Mouse (Mus musculus) embryo, embryonic 10 days (tissue): ENCODE measurements around the gene Gm49380.
"Not testable (repeated sequence)": the region's sequence is repeated elsewhere in the genome, so short reads cannot be mapped to it uniquely, and the experiment has no call there.

Experiments
- DNase-seq: peaks from one replicate; pipeline ENCODE4 v3.0.0-alpha.2; 2015; ENCODE audit warnings: low spot score

Gene Gm49380

DNA sequence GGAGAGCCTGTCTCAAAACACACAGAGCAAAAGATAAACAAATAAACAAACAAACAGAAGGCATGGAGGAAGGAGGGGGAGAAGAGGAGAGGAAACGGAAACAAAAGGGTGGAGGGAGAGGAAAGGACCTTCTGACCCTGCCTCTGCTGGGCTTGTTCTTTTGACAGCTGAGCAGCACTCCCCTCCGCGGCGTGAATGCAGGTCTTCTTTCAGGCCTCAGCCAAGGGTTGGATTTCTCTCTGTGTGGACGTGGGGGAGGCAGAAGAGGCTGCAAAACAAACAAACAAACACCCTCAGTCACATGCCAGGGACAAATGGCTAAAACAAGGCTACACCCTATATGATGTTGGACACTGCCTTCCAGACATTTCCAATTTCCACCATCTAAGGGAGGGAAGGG is 11.7 kb upstream of the Gm49380 start:
- DNase-seq = no peak

DNA sequence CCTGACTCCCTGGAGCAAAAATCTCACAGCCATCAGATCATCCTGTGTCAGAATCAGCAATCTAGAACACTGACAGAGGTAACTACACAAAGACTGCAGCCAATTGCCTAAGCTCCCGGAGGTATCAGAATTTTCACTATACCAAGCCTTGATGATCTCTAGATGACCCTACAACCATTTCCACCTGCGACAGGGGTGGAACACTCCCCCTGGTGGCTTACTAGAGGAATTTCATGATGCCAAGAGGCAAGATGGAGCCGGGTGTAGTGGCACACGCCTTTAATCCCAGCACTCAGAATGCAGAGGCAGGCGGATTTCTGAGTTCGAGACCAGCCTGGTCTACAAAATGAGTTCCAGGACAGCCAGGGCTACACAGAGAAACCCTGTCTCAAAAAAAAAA is 11.0 kb upstream of the Gm49380 start:
- no peak for DNase-seq

DNA sequence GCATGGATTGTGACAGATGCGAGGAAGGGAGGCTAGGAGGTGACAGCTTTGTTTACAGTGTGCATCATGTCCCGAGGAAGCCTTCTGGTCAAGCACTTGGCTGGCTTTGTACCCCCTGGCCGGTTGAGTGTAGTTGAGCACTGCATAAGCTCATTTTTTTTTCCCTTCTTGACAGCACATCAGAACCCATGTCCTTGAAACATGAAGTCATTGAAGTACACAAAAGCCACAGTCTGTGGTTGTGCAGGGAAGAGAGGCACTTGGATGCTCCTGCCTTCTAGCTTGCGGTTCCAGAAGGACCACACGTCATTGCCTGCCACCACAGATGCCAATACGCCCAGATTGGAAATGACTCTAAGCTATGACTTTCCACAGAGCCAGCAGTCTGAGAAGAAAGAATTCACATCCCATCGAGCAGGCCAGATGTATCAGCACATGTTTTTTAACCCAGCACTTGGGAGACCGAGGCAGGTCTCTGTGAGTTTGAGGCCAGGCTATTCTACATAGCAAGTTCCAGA is 6.7 kb upstream of the Gm49380 start:
- no peak for DNase-seq

DNA sequence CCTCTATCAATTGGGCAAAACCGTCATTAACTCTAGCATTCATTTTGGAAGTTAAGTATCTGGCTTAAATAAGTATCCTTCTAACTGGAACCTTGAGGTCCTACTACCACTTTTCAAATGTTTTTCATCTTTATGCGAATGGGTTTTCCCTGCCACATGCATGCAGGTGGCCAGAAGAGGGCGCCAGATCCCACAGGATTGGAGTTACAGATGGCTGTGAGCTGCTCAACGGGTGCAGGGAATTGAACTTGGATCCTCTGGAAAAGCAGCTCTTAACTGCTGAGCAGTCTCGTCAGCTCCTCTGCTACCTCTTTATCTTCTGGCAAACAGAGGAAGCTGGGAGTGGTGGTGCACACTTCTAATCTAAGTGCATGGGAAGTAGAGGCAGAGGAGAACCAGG is 5.7 kb upstream of the Gm49380 start:
- DNase-seq = peak; percentile 57

DNA sequence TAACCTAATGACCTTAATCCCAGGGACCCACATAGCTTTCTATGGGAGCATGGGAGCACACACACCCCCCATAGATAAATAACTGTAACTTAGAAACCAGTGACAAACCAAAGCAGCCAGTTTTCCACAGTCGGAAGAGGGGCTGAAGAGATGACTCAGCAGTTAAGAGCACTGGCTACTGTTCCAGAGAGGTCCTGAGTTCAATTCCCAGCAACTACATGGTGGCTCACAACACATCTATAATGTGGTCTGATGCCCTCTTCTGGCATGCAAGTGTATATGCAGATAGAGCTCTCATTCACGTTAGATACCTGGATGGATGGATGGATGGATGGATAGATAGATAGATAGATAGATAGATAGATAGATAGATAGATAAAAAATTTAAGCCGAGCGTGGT is 2.9 kb upstream of the Gm49380 start:
- no peak for DNase-seq

DNA sequence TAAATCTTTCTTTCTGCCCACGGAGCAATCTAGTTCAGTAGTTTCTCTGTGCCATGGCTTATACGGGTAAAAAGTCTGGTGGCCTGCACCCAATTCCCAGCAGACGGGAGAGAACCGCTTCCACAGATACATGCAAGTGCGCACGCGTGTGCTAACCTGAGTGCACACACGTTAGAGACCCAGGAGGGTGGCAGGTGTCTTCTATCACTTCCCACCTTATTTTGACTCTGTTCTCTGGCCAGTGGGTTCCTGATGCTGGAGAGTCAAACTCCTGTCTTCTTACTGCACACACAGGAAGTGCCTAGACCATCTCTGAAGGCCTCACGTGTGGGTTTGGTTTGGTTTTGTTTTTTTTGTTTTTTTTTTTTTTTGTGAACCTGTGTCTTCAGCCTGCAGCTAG is 2.3 kb upstream of the Gm49380 start:
- no peak for DNase-seq

DNA sequence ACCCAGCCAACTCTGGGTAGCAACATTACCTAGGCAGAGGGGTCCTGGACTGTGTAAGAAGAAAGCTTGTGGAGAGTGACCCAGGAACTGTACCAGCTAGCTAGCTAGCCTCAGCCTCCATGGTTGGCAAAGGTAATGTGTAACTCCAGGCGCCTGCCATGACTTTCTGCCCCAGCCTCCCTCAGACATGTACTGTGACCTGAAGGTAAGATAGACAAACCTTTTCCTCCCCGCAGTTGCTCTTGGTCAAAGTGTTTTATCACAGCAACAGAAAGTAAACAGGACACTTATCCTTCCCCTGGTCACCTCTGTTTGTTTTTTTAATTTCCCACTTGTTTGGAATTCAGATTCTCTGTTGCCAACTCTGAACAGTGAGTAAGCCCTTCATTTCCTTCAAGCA is 1.2 kb upstream of the Gm49380 start:
- no peak for DNase-seq

DNA sequence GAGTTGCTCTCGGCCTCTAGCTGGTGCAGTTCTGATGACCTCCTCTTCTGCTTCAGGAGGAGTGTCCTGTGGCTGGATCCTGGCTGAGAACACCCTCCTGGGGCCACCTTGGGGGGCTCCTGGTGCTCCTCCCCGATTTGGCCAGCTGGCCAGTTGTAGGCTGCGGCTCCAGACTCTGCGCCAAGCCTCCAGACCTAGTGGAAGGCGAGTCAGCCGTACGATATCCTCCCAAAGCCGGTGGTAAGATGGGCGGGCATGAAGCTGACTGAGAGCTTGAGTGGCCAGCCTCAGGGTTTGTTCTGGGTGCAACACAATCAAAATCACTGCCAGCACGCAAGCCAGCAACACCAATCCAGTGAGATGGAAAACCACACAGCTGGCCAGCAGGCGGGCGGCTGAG is 1.4 kb downstream of the Gm49380 start:
- not testable (repeated sequence) for DNase-seq

DNA sequence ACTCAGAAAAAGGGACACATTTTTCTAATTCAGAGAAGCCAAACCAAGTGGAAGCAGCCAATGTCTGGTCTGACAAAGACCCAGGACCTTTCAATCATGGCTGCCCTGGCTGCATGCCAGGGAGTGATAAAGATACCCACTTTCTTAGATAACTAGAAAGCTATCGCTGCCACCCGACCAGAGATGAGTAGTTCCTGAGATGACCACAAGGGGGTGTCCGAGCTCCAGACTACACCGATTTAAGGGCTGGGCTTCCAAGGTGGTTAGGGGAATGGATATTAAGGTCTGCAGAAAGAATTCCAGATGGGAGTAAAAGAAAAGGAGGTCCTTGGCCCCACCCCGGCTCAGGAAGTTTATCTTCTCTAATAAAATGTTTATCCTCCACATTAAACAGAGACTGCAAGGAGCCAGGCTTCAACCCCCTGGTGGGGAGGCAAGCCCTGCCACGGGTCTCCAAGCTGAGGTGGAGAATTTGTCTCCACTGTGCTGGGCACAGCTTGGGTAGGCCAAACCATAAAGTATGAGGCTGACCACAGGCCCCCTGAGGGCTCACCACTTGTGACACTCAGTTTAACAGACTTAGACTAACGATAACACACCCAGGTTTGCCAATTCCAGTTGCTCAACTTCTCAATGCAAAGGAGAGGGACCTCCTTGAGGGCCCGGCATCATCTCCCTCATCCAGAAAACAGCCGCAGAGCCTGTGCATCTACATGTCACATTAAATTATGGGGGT is 3.8 kb downstream of the Gm49380 start:
- peak; percentile 69 for DNase-seq

DNA sequence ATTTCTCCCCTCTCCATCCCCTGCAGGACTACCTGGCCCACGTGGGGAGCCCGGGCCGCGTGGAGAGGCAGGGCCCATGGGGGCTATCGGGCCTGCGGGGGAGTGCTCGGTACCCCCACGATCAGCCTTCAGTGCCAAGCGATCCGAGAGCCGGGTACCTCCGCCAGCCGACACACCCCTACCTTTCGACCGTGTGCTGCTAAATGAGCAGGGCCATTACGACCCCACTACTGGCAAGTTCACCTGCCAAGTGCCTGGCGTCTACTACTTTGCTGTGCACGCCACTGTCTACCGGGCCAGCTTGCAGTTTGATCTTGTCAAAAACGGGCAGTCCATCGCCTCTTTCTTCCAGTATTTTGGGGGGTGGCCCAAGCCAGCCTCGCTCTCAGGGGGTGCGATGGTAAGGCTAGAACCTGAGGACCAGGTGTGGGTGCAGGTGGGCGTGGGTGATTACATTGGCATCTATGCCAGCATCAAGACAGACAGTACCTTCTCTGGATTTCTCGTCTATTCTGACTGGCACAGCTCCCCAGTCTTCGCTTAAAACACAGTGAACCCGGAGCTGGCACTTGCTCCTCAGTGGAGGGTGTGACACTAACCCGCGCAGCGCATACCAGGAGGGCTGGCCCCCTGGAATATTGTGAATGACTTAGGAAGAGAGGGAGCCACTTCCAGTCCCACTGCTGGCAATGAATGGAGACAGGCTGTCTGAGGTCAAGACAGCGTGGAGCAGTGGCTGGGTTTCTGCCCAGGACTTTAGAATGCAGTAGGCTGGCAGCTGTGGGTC is 4.8 kb downstream of the Gm49380 start:
- no peak for DNase-seq

DNA sequence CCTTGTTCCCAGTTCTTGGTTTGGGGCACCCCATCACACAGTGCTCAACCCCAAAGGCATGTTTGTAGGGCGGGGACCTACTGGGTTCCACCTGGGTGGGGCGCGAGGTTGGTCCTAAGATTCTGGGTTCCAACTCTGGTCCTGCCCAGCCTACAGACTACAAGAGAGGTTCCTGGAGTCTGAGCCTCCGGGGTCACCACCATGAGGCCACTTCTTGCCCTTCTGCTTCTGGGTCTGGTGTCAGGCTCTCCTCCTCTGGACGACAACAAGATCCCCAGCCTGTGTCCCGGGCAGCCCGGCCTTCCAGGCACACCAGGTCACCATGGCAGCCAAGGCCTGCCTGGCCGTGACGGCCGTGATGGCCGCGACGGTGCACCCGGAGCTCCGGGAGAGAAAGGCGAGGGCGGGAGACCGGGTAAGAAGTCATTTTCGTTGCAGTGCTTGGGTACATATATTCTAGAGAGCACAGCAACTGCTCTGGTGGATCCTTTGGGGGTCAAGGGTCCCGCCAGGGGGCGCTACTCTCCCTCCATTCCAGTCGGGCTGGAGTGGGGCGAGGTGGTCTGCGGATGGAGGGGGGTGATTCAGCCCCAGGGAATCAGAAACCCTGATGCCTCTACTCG is 5.6 kb downstream of the Gm49380 start:
- no peak for DNase-seq

DNA sequence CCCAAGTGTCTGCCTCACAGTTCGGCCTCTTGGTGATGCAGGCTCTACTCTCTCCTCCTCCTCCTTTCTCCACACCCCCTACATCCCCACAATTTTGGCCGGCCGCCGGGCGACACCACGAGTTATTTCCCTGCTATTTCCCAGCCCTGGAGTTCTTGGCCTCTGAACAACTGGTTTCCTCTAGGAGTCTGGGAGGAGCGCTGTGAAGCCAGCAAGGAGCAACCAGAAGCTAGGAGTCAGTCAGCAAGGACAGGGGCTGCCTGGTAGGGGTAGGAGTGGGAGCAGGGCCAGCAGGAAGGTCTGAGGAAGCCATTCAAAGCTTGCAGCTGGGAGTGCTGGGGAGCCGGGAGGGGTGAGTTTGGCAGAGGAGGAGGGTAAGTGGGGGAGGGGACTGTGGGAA is 6.2 kb downstream of the Gm49380 start, which contains the start of gene C1qtnf5:
TSS of gene C1qtnf5 (plus strand) at position 136 of the 400 bp plus-strand sequence.
- DNase-seq = no peak

DNA sequence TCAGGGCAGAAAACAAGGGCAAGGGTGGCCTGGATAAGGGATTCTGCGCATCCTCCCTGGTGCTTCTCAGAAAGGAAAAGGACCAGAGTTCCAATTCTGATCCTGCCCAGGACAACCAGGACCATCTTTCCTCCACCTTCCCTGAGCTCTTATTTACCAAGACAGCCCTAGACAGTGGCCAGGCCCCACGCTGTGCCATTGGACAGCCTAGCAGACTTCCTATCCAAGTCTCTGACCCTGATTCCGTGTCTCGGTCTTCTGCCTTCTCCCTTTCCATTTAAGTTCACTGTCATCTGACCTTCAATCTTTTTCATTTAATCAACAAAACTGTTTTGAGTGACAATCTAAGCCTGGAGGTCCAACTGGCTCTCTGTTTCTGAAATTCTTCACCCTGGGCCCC is 6.7 kb downstream of the Gm49380 start:
- no peak for DNase-seq

DNA sequence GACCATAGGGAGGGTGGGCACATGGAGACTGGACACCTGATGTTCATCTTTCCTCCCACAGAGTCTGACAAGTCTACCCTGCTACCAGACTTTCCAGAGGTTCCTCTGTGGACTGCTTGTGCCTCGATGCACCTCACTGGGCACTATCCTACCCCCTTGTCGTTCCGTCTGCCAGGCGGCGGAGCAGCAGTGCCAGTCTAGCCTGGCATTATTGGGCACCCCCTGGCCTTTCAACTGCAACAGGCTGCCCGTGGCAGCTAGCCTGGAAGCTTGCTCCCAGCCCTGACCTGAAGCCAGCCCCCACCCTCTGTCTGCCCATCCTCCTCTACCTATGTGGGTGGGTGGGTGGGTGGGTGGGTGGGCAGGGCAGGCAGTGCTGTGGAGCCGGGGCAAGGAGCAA is 7.1 kb downstream of the Gm49380 start:
- no peak for DNase-seq

DNA sequence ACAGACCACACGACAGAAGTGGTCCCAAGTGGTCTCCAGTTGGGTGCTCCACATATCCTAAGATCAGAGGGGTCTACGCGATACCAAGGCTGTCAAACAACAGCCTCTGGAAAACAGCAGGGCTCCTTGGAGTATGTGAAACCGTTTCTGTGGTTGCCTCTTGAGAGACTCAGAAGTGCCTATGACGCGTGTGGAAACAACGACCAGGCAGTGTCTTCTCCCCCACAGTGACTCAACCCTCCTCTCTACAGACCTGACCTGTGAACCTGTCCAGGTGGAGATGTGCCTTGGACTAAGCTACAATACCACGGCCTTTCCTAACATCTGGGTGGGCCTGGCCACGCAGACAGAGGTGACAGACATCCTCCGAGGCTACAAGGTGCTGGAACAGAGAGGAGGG is 7.5 kb downstream of the Gm49380 start:
- no peak for DNase-seq

DNA sequence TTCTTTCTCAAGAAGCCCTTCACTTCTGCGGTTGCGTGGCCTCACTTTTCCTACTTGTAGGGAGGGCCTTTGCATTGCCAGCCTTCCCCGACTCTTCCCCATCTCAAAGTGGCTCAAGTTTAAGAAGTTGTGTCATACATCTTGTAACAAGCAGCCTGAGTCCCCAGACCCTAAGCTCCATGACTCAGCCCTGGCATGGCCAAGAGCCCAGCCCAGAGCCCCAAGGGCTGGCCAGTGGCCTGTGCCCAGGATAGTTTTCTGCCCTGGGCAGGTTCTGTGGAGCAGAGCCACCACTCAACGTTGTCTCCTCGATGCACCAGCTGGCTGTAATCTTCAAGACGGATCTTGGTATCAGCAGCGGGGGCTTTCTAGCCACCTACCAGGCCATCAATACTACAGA is 8.4 kb downstream of the Gm49380 start:
- DNase-seq = no peak

DNA sequence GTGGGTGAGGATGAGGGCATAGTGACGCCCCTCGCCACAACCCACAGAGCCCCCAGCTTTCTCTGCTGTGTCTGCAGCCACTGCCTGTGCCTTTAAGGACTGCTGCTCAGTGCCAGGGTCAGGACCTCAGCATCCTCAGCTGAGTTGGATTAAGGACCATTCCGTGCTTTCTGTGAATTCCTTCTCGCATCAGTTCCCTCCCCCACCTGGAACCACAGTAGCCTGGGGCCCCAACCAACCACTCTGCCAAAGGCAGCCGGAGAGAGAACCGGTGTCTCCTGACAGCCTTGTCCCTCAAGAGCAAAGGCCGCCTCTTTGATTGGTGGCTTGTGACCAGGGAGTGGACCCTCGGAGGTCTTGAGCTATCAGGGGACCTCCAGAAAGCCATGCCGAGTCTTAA is 11.8 kb downstream of the Gm49380 start, which contains the start of gene Mfrp:
TSS of gene Mfrp (plus strand) at position 240 of the 400 bp plus-strand sequence.
- peak; percentile 43 for DNase-seq

DNA sequence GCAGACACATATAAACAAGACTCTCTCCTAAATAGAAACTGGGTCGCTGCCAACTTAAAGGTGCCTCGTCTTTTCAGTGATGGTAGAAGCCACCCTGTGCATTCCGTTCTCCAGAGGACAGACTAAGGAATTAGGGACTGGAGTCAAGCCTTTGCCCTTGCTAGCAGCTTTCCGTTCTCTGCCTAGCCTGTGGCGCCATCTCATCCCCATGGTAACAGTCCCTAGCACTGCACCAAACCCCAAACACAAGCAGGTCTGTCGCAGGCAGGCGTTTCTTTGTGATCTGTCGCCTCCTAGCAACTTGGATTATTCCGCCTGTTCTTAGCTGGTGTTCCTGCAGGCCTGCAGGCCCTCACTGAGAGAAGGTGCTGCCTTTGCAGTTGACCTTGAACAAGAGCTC is 16.8 kb downstream of the Gm49380 start:
- peak; percentile 53 for DNase-seq

DNA sequence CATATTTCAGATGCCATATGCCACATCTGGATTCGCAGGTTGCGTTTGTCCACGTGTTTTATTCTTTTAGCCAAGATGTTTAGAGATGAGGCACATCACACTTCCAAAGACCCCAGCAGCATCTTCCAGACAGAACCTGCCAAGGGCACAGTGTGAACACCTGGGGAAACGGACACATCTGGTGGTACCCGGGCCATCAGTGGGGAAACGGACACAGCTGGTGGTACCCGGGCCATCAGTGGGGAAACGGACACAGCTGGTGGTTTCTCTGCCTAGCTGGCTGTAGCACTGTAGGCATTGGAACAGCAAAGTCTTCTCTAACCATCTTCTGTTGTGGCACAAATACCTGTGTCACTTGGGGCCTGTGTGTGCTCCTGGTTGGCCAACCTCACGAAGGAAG is 17.5 kb downstream of the Gm49380 start:
- no peak for DNase-seq

DNA sequence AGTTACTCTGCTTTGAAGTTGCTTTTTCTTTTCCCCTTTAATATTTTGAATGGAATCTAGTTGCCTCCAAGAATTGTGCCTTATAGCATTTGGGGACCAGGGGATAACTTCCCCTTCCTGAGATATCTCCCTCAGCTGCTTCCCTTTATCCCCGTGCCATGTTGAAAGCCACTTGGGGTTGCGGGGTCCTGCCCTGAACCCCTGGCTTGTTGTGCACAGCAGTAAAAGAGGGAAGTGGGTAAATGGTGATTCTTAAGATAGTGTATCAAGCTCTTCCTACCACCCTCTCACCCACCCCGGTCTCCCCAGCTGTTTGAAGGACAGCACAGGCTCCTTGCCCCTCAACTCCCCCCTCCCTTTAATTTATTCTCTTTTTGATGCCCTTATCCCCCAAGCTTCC is 18.6 kb downstream of the Gm49380 start:
- DNase-seq = no peak

DNA sequence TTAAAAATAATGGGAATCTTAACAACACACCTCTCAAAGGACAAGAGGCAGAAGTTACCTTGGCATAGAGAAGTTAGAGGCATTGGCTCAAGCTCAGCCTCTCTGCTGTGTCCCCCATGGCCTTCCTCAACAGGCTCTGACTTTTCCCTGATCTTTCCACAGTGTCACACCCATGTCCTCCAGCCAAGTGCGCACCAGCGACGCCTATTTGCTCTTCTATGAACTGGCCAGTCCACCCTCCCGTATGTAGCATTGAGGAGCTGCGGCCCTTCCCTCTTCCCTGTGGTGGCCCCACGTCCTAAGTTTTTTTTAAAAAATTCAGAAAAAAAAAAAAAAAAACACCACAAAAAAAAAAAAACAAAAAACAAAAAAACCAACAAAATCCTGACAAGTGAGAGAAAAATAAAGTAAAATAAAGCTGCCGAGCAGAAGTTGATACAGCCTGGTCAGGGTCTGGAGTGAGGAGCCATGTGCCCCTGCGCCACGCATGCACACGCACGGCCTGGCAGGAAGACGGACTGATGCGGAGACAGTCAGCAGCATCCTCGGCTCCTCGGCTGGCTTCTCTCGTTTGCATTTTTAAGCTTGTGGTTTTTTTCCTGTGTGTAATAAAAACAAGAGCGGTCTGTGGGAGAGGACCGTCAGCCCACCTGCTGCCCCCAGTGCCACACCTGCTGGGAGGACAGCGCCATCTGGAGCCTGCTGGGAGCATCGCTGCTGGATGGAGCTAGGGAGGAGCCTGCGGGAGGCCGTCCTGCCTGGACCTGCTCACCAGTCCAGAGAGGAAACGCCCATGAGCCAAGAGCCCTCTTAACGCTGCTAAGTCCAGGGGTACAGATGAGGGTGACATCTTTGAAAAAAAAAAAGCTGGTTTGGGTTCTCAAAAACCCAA is 19.4 kb downstream of the Gm49380 start:
- DNase-seq = peak; percentile 87
